Mouse (Mus musculus): Measurements from ENCODE around the gene Samhd1. TPM values are rescaled to one million over a fixed set of nuclear protein-coding genes. Genes with fewer than 3 reads are reported as not detected.

Gene Samhd1
- total RNA-seq (2023) = 423 to 439 TPM (median 428 TPM) in 4 replicates

DNA sequence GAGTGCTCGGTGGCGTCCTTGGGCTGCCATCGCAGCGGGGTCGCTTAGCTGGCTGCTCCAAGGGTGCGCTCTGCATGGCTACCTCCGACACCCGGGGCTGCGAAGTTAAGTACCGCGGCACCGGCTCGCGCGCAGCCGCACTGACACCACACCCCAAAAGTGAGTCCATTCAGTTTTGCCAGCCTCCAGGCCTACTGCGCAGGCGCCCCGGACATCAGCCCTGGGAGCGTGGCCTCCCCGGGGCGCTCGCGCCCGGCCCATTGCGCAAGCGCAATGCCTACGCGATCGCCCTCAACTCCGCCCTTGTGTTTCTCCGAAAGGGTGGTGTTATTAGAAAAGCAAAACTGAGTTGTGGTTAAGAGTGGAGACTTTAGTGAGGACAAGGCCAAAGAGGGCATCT lies at the start of gene Samhd1:
Gene Samhd1, minus strand, starts transcription at position 252 of the 400 bp plus-strand sequence.

DNA sequence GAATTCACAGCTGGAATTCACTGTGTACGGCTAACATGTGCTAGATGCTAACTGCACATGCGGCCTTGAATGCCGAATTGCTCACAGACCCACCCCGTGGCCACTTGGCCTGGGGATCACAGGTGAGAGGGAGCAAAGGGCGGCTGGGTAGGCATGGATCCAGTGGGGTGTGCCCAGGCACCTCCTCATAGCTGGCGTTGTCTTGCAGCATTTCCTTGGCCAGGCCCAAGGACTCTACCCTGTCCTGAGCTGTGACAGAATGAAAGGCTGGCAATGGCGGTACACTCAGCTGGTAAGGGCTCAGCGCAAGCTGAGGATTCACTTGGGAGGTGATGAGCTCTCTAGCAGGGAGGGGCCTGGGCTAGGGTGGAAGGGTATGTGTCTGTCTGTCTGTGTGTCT lies 48.3 kb downstream of the Samhd1 start, which contains the start of gene Tldc2:
Gene Tldc2, plus strand, starts transcription at position 260 of the 400 bp plus-strand sequence.

DNA sequence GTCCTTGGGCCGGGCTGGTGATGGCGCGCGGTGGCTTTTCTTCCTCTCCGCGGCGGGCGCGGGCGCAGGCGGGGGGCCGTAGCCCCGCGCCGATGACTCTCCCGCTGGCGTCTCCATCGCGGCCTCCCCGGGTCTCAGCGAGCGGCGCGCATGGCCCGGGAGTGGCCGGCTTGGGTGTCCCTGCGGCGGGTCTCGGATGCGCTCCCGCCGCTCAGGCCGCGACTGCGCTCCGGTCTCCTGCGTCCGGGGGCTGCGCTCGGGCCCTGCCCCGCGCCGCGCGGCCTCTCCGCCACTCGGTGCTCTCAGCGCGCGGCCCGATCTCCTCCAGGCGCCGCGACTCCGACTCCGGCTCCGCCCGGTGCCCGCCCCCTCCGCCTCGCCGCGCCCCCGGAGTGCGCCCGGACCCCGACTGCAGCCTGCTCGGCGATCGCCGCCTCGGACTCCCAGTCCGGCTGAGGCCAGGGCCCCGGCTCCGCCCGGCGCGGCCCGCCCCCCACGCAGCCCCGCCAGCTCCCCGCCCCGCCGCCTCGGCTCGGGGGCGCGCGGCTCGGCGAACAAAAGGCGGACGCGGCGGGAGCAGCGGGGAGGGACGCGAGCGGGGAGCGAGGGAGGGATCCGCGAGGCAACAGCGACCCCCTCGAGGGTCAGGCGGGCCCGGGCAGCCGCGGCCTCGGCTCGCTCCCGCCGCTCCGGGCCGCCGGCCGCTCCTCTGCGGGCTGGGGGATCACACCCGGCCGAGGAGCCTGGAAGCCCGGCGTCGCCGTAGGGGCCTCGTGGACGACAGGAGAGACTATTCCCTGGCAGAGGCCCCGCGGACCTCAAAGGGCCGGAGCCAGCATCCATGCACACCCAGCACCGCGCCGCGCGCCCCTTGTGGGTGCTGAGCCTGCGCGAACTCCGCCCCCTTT lies 56.0 kb downstream of the Samhd1 start, which contains the start of gene Soga1:
Gene Soga1, minus strand, starts transcription at position 462 of the 908 bp plus-strand sequence.

Other genes with a start within 250 kb of the Samhd1 start
- gene Sla2, start 248.1 kb downstream of the Samhd1 start, total RNA-seq (2023) = 0.58 to 1.3 TPM (median 1.1 TPM) in 4 replicates
- 30.6 to 36.3 TPM (median 31.5 TPM) in 4 replicates for gene Ndrg3, start 143.2 kb downstream of the Samhd1 start, total RNA-seq (2023)
- gene Dsn1, start 128.1 kb downstream of the Samhd1 start, total RNA-seq (2023) = 25.4 to 38.0 TPM (median 30.0 TPM) in 4 replicates
- 0.52 to 1.5 TPM (median 0.63 TPM) in 4 replicates for gene Soga1, start 56.0 kb downstream of the Samhd1 start, total RNA-seq (2023)
- gene Tldc2, start 48.2 kb downstream of the Samhd1 start, total RNA-seq (2023) = not detected in 4 replicates
- 16.1 to 19.7 TPM (median 17.9 TPM) in 4 replicates for gene Rbl1, start 69.3 kb upstream of the Samhd1 start, total RNA-seq (2023)
- 99.7 to 107 TPM (median 103 TPM) in 4 replicates for gene Rpn2, start 143.8 kb upstream of the Samhd1 start, total RNA-seq (2023)
- gene Mroh8, start 144.3 kb upstream of the Samhd1 start, total RNA-seq (2023) = 0.23 TPM in 1 of 4 replicates, not detected in the others
- gene Ghrh, start 212.2 kb upstream of the Samhd1 start, total RNA-seq (2023) = not detected in 4 replicates
- gene Manbal, start 232.3 kb upstream of the Samhd1 start, total RNA-seq (2023) = 19.9 to 21.6 TPM (median 20.8 TPM) in 4 replicates

Data from B cell, adult 62 days (primary cell).